Mouse (Mus musculus) retina, postnatal 7 days (tissue): Measurements from ENCODE around the gene Dynlrb2.

ENCODE experiments used
- DNase-seq: peaks from one replicate; pipeline ENCODE4 v3.0.0-alpha.2; 2012; ENCODE audit warnings: low read depth, low spot score

Dynlrb2 gene

DNA sequence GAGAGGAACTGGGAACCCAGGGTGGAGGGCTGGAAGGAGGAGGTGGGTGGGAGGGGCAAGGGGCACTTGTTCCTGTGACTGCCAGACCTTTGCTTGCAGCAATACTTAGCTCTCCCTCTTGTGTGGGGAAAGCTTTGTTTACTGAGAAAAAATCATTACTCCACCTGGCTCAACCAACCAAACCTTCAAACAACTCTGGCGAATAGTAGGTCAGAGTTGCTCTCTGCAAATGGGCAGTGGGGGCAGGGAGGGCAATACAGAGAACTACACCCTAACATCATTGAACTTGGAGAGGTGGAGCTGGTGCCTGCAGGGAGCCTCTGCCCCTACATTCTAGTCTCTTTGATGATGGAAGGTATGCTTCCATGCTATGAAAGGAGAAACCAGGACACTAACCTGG is 35.4 kb downstream of the Dynlrb2 start:
- no peak for DNase-seq

DNA sequence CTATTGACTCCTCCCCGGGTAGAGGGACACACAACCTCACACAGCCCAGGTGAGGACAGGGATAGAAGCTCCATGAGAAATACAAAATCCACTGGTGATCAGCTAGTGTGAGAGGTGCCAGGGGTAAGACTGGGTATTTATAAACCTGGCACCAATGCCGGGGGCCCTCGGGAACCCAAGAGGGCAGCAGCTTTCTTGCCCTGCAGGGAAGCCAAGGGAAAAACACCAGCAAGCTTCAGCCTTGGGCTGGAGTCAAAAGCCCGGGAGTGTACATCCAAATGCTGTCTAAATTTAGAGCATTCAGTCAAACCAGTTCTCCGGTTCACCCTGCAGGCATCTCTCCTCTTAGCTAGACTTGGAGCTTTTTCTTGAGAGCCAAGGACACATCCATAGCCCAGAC is 38.1 kb downstream of the Dynlrb2 start:
- DNase-seq: no peak

DNA sequence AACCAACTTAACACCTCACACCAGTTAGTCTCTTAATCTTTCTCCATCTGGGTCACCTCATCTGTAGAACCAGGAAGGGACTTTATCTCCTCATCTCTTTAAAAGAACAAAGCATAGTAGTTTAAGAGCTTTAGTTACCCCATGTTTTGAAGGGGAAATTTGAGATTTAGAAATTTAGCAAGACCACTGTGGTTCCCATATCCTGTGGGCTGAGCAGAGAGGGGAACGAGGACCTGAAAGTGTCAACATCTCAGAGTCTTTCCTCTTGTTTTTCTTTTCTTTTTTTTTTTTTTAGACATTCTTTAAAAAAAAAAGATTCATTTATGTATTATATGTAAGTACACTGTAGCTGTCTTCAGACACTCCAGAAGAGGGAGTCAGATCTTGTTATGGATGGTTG is 38.6 kb downstream of the Dynlrb2 start:
- DNase-seq: no peak

DNA sequence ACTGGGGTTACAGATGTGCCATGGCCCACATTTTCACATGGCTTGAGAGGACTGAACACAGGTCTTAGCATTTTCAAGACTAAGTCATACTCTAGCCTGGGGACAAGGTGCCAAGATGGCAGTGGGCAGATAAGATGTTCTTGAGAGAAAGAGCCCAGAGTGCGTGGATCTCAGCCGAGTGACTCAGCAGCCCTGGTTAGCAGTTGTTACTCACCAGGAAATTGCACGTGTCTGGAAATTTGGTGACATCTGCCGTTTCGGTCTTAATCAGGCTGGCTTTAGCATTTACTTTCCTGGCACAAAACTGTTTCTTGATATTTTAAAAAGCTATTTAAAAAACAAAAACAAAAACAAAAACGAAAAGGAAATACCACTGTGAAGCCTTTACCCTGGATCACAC is 47.5 kb downstream of the Dynlrb2 start:
- no peak for DNase-seq

DNA sequence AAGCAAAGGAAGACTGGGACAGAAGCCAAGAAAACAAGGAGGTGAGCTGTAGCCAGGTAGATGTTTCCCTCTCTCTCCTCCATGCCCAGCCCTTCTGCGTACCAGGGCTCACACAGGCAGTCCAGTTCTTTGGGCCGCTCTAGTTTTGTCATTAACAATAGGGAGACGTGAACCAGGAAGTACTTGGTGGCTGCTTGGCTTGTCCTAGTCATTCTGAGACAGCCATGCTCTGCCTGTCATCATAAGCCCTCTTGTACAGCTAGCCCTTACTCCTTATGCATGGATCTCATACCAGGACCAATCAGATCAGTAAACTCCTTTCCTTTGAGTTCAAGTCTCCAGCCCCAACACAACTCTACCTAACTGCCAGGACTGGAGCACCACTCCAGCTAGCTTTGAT is 48.0 kb downstream of the Dynlrb2 start:
- DNase-seq: no peak
